ENCODE assay signal across 8 mouse cellular contexts in genomic region chr16:8821429-8821828, GRCm38 (mm10). TPM values are rescaled to one million over a fixed set of nuclear protein-coding genes. Genes with fewer than 3 reads are reported as not detected.
DNase-seq lines count a peak whose midpoint lies in the region; ATAC-seq lines count a peak whose summit lies in the region.

No protein-coding gene starts in this region.

- DNase-seq in cerebellum, adult 11-12 months, result peak; percentile 65
- DNase-seq in NIH3T3 (ENCODE audit: low read depth) (peak; percentile 73), MN1 (ENCODE audit: low spot score) (no peak)
- peak; percentile 61 to 71 for DNase-seq in heart, adult 9 months (ENCODE audit: low spot score in 2 of 2)
- DNase-seq in lung, postnatal 25 days (ENCODE audit: low spot score), result peak; percentile 46
- no peak for DNase-seq in Muller cell, postnatal 12 days (ENCODE audit: inconsistent ontology term)

- ATAC-seq in cerebellum, adult (ENCODE audit: insufficient number of reproducible peaks, low FRiP score, low TSS enrichment), result no peak
- ATAC-seq in megakaryocyte-erythroid progenitor cell, adult 5-6 weeks (replicated peaks; ENCODE audit: low FRiP score, low TSS enrichment, poor library complexity, severe bottlenecking), result no peak

RNA-seq across cellular contexts. Expression of gene 1810013L24Rik, which starts 8.5 kb away (rescaled TPM):
- total RNA-seq in megakaryocyte-erythroid progenitor cell, adult 5-6 weeks (2014; fragmentation: Nextera tagmentation), result 45.2 and 52.0 TPM in 2 replicates
- 45.7 and 54.5 TPM in 2 replicates for total RNA-seq in megakaryocyte-erythroid progenitor cell, adult 5-6 weeks (2017)

RNA-seq across cellular contexts. Expression of gene Usp7, which starts 29.3 kb away (rescaled TPM):
- total RNA-seq in megakaryocyte-erythroid progenitor cell, adult 5-6 weeks (2014; fragmentation: Nextera tagmentation), result 196 and 235 TPM in 2 replicates
- total RNA-seq in megakaryocyte-erythroid progenitor cell, adult 5-6 weeks (2017), result 202 and 222 TPM in 2 replicates

Comparison
In these comparisons a context has a peak if more than half of its experiments do, and no peak if none do; other contexts are left out.
1. DNase-seq: peak in cerebellum, adult 11-12 months (single experiment), NIH3T3 (single experiment), heart, adult 9 months (2 of 2) and lung, postnatal 25 days (single experiment); none in Muller cell, postnatal 12 days (single experiment) and MN1 (single experiment).